Mouse (Mus musculus): Measurements from ENCODE around the gene Hoxd12.

DNA sequence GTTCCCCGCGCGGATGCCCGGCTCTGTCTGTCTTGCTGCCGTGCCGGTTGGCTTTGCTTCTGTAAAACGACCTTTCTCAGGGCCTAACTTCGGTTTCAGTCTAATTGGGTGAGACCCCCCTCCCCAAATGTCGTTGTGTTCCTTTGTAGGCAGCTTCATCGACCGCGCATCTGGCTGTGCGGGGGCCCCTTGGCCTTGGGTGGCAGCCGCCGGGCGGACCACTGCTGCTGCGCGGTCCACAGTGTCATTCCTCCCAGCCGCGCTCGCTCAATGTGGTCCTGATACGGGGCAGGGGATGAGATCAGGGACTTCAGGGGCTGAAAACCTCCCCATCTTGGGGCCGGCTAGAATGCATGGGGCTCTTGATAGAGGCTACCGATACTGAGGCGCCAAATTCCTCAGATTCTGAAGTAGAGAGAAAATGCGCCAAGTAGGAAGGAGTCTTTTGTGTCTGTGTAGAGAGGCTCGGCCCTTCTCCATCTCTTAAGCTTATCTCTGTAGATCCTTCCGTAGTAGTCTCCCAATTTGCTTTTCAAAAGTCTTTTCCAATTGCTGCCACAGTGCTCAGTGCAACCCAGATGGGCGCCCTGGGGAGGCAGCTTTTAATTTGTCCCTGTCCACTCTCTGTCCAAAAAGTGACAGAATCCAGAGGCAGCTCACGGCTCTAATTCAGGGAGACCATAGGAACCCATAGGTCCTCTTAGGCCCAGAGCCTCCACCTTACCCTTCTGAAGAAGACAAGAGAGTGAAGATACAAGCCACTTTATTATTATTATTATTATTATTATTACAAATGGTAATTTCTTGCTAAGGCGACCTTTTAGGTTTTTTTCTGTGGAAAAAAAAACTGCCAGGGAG, 13.1 kb downstream of the Hoxd12 start:
- TF ChIP-seq EP300 (IDR thresholded peaks at IDR 0.05; ENCODE audit: low read depth), result no peak
- no peak for TF ChIP-seq CTCF (IDR thresholded peaks at IDR 0.05; ENCODE audit: low read depth)

All from heart, postnatal 0 days (tissue).